Mouse (Mus musculus): ENCODE measurements around the gene Fads1. TPM values are rescaled to one million over a fixed set of nuclear protein-coding genes. Genes with fewer than 3 reads are reported as not detected.

The Fads1 gene
- polyA plus RNA-seq, 1 experiment, result 62.3 TPM

DNA sequence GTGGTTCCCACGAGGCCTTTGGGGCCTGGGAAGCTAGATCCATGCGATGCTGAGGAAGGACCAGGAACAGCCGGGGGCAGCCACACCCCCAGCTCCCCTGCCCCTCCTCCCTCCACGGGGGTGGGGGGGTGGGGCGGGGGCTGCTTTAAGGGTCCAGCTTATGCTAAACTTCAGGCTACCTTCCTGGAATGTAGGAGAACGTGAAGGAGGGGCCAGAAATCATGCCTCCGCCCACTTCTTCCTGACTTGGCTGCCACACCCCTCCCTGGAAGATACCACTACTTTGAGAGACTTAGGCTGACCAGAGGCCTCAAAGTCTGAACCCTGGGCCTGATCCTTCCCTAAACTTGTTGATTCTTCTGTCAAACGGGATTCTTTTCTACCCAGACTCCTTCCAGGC lies 40.0 kb downstream of the Fads1 start:
- no peak for TF ChIP-seq CTCF (IDR thresholded peaks at IDR 0.05; ENCODE audit: control insufficient read depth, insufficient read depth, insufficient read length)
- TF ChIP-seq MYOD1 (IDR thresholded peaks at IDR 0.05; ENCODE audit: control insufficient read depth, insufficient read length, low read depth), result no peak
- TF ChIP-seq MYOG (IDR thresholded peaks at IDR 0.05; ENCODE audit: control insufficient read depth, extremely low read depth, insufficient read length), result no peak
- no peak for TF ChIP-seq FOSL1 (IDR thresholded peaks at IDR 0.05; ENCODE audit: insufficient read depth, low read length, poor library complexity, severe bottlenecking)
- no peak for TF ChIP-seq MAX (IDR thresholded peaks at IDR 0.05)
- TF ChIP-seq USF1 (IDR thresholded peaks at IDR 0.05; ENCODE audit: low read depth), result no peak
- TF ChIP-seq CEBPB (IDR thresholded peaks at IDR 0.05; ENCODE audit: low read depth), result no peak
- Histone ChIP-seq H3K79me3 (ENCODE audit: low read depth) (no peaks in the 10 kb centered on the region), H3K79me2 (ENCODE audit: control insufficient read depth, insufficient read depth) (no peaks in the 10 kb centered on the region), H3K27me3 (ENCODE audit: control insufficient read depth, insufficient read depth, insufficient read length) (peaks cover 43% of the 10 kb centered on the region), H3ac (ENCODE audit: control insufficient read depth, insufficient read length, low read depth) (no peak overlapping the region), H3K4me3 (ENCODE audit: insufficient read depth, poor library complexity, severe bottlenecking) (no peak overlapping the region), H3K36me3 (ENCODE audit: control insufficient read depth, insufficient read depth) (no peaks in the 10 kb centered on the region)

- Histone ChIP-seq H3K36me3 (ENCODE audit: control insufficient read depth, insufficient read depth) (no peaks in the 10 kb centered on the region), H3K4me3 (ENCODE audit: insufficient read depth, poor library complexity, severe bottlenecking) (no peak overlapping the region), H3K27me3 (ENCODE audit: control insufficient read depth, insufficient read depth, insufficient read length) (peaks cover 51% of the 10 kb centered on the region), H3K79me3 (ENCODE audit: low read depth) (no peaks in the 10 kb centered on the region), H3K79me2 (ENCODE audit: control insufficient read depth, insufficient read depth) (no peaks in the 10 kb centered on the region), H3ac (ENCODE audit: control insufficient read depth, insufficient read length, low read depth) (no peak overlapping the region)
- no peak for TF ChIP-seq MYOG (IDR thresholded peaks at IDR 0.05; ENCODE audit: control insufficient read depth, extremely low read depth, insufficient read length)
- TF ChIP-seq FOSL1 (IDR thresholded peaks at IDR 0.05; ENCODE audit: insufficient read depth, low read length, poor library complexity, severe bottlenecking), result no peak
- no peak for TF ChIP-seq CEBPB (IDR thresholded peaks at IDR 0.05; ENCODE audit: low read depth)
- no peak for TF ChIP-seq USF1 (IDR thresholded peaks at IDR 0.05; ENCODE audit: low read depth)
- TF ChIP-seq CTCF (IDR thresholded peaks at IDR 0.05; ENCODE audit: control insufficient read depth, insufficient read depth, insufficient read length), result no peak
- TF ChIP-seq MAX (IDR thresholded peaks at IDR 0.05), result no peak
- TF ChIP-seq MYOD1 (IDR thresholded peaks at IDR 0.05; ENCODE audit: control insufficient read depth, insufficient read length, low read depth), result no peak
Measured at GRCm38 (mm10) chr19:10223561-10223960, 40.9 kb downstream of the Fads1 start.

DNA sequence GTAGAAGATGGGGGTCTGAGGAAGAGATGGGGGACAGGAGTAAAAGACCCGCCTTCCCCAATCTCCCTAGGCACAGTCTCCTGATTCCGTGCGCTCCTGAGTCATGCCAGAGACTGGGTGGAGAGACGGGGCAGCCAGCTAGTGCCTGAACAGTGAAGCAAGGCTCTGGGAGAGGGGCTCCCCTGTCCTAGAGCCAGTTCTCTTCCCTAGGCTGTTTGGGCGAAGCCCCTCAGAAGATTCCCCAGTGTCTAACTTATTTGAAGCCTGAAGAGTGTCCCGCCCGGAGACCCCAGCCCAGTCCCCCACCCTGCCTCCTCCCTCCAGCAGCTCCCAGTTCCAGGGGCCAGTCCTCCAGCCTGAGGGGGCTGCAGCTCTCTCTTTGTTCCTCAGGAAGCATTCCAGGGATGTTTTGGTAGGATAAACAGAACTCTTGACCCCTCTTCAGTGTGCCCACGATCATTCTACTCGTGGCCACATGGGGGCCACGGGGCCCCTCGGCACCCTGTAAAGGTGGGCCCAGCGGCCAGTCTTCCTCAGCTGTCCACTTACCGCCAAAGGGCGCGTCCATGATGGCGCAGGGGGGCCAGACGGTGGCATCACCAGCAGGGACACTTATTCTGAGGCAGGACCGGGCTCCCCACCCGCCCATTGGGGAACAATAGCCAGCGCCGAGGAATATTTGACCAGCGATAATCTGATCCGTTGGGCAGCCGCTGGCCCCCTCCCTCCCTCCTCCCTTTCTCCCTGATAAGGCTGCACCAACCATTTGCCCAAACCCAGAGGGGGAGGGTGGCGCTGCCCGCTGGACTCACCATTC lies 42.2 kb downstream of the Fads1 start:
- Histone ChIP-seq H3K27me3 (ENCODE audit: control insufficient read depth, insufficient read depth, insufficient read length) (peaks cover 61% of the 10 kb centered on the region), H3K4me3 (ENCODE audit: insufficient read depth, poor library complexity, severe bottlenecking) (no peak overlapping the region), H3K36me3 (ENCODE audit: control insufficient read depth, insufficient read depth) (no peaks in the 10 kb centered on the region), H3K79me3 (ENCODE audit: low read depth) (no peaks in the 10 kb centered on the region), H3K79me2 (ENCODE audit: control insufficient read depth, insufficient read depth) (no peaks in the 10 kb centered on the region), H3ac (ENCODE audit: control insufficient read depth, insufficient read length, low read depth) (no peak overlapping the region)
- TF ChIP-seq MAX (IDR thresholded peaks at IDR 0.05) (no peak), MYOD1 (IDR thresholded peaks at IDR 0.05; ENCODE audit: control insufficient read depth, insufficient read length, low read depth) (no peak), FOSL1 (IDR thresholded peaks at IDR 0.05; ENCODE audit: insufficient read depth, low read length, poor library complexity, severe bottlenecking) (no peak), MYOG (IDR thresholded peaks at IDR 0.05; ENCODE audit: control insufficient read depth, extremely low read depth, insufficient read length) (no peak), USF1 (IDR thresholded peaks at IDR 0.05; ENCODE audit: low read depth) (no peak), CTCF (IDR thresholded peaks at IDR 0.05; ENCODE audit: control insufficient read depth, insufficient read depth, insufficient read length) (no peak), CEBPB (IDR thresholded peaks at IDR 0.05; ENCODE audit: low read depth) (no peak)

DNA sequence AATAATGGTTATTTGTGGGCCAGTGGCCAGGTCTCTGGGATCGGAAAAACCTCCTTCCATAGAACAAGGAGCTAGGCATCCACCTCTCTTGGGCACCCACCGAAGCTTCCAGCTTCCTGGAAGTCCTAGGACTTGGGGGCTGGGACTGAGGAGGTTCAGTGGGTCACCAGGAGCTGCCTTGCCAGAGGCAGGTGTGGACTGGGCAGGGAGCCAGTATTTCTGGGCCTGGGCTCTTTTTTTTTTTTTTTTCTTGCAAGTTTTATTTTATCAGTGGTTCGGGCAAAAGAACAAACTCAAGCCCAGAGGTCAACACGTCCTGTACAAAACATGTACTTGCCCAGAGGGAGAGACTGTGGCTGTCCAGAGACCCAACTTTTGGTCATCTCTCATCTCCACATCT lies 43.1 kb downstream of the Fads1 start:
- Histone ChIP-seq H3ac (ENCODE audit: control insufficient read depth, insufficient read length, low read depth) (no peak overlapping the region), H3K4me3 (ENCODE audit: insufficient read depth, poor library complexity, severe bottlenecking) (no peak overlapping the region), H3K79me3 (ENCODE audit: low read depth) (no peaks in the 10 kb centered on the region), H3K27me3 (ENCODE audit: control insufficient read depth, insufficient read depth, insufficient read length) (peaks cover 66% of the 10 kb centered on the region), H3K79me2 (ENCODE audit: control insufficient read depth, insufficient read depth) (no peaks in the 10 kb centered on the region), H3K36me3 (ENCODE audit: control insufficient read depth, insufficient read depth) (no peaks in the 10 kb centered on the region)
- TF ChIP-seq FOSL1 (IDR thresholded peaks at IDR 0.05; ENCODE audit: insufficient read depth, low read length, poor library complexity, severe bottlenecking), result no peak
- no peak for TF ChIP-seq MAX (IDR thresholded peaks at IDR 0.05)
- no peak for TF ChIP-seq USF1 (IDR thresholded peaks at IDR 0.05; ENCODE audit: low read depth)
- no peak for TF ChIP-seq MYOG (IDR thresholded peaks at IDR 0.05; ENCODE audit: control insufficient read depth, extremely low read depth, insufficient read length)
- TF ChIP-seq CTCF (IDR thresholded peaks at IDR 0.05; ENCODE audit: control insufficient read depth, insufficient read depth, insufficient read length), result no peak

GRCm38 (mm10) chr19:10231016-10231415 lies 48.3 kb downstream of the Fads1 start:
- Histone ChIP-seq H3K79me3 (ENCODE audit: low read depth) (no peaks in the 10 kb centered on the region), H3K4me3 (ENCODE audit: insufficient read depth, poor library complexity, severe bottlenecking) (no peak overlapping the region), H3K27me3 (ENCODE audit: control insufficient read depth, insufficient read depth, insufficient read length) (peaks cover 83% of the 10 kb centered on the region), H3K79me2 (ENCODE audit: control insufficient read depth, insufficient read depth) (no peaks in the 10 kb centered on the region), H3K36me3 (ENCODE audit: control insufficient read depth, insufficient read depth) (no peaks in the 10 kb centered on the region), H3ac (ENCODE audit: control insufficient read depth, insufficient read length, low read depth) (no peak overlapping the region)
- TF ChIP-seq MYOG (IDR thresholded peaks at IDR 0.05; ENCODE audit: control insufficient read depth, extremely low read depth, insufficient read length) (no peak), CEBPB (IDR thresholded peaks at IDR 0.05; ENCODE audit: low read depth) (no peak), USF1 (IDR thresholded peaks at IDR 0.05; ENCODE audit: low read depth) (no peak), CTCF (IDR thresholded peaks at IDR 0.05; ENCODE audit: control insufficient read depth, insufficient read depth, insufficient read length) (no peak), MYOD1 (IDR thresholded peaks at IDR 0.05; ENCODE audit: control insufficient read depth, insufficient read length, low read depth) (no peak), MAX (IDR thresholded peaks at IDR 0.05) (no peak)
